Mouse (Mus musculus): Measurements from ENCODE around the gene Gm45711.

Gene Gm45711

DNA sequence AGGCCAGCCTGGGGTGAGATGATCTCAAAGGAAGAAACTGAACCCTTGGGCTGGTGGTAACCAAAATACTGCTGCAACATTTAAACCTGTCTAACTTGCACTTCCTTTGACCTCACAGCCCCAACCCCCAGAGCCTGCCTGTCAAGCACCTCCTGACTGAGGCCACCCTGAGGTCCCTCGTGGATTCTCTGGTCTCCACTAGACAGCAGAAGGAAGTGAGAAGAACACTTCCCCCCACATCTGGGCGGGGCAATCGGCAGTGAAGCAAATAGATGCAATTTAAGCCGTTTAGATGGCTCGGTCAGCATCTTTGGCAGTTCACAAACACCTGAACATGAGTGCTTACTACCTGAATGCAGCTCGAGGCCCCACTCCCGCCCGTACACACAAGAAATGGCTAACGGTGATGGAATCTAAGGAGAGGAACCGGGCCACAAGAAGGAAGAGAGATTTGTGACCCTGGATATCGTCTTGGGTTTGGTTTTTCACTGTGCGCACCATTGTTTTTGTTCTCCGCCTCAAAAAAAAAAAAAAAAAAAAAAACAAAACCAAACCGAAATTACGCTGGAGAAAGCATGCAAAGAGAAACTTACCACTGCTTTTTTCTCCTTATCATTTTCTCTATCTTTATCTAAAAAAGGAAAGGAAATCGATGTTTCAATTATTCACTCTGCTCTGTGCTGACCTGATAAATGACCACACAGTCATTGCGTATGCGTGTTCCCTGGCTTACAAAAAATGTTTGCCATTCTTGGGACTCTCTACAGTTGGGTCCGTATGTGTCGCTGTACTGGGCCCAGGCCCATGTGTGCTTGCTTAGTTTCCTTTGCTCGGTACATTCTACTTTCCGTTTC lies 62.6 kb downstream of the Gm45711 start:
- in situ Hi-C loops (cut with MboI, MseI): loop anchor here (10.0 kb wide), 1 partner anchor 198 kb away; the partner anchor contains the start of gene Dync1li2

DNA sequence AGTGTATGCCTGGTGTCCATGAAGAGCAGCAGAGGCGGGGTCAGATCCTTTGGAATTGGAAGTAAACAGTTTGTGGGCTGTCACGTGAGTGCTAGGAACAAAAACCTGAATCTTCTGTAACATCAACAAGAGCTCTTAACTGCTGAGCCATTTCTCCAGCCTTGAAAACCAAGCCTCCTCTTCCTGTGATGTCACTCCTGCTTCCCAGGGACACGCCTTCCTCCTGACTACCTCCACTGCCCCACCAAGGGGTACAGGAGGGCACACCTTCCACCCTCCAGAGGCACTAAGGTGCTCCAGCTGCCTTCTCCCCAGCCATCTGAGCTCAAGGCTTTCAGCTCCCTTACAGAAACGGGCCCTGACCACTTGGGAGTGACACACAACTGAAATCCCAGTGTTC lies 63.3 kb downstream of the Gm45711 start:
- in situ Hi-C loops (cut with MboI, MseI): loop anchor here (10.0 kb wide), 1 partner anchor 198 kb away; the partner anchor contains the start of gene Dync1li2

DNA sequence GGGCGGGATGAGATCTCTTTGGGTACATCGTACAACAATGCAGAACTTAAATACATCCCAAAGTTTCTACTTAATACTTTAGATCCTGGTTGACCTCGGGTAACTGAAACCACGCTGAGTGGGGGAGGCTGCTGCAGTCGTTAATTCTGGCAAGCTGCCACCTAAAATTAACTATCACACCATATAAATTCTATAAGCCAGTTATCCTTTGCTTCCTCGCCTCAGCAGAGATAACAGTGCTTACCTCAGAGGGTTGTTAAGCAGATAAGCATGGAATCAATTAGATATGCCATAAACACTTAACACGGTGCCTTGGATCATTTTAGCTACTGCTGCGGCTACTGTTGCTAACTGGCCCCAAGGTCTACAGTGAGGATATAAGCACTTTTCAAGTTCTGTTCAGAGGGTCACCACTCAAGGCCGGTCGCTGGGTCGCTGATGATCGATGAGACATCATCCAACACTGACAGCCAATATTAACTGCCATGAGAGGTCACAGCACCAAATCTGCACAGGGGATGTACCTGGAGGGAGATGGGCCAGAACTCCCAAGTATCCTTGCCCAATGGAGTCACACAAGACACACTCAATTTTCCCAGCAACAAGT lies 67.7 kb downstream of the Gm45711 start:
- in situ Hi-C loops (cut with MboI, MseI): loop anchor here (10.0 kb wide), 1 partner anchor 203 kb away; the partner anchor contains the start of gene Dync1li2

DNA sequence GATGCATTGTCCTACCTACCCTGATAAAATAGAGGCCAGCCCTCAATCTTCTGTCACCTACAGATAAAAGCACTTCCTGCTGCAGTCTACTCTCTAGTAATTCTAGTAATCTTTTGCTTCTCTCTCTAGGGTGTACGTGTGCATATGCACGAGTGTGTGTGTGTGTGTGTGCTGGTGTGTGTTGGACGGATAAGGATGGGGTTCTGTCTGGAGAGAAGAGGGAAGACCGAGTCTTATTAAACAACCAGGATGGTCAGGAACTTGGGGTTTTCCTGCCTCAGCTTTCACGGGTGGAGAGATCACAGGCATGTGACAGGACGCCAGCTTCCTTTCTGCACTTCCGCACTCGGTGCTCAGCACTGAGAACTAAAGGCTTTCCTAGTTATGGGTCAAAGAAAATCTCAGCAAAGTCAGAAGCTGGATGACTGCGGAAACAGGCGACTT lies 70.4 kb downstream of the Gm45711 start:
- in situ Hi-C loops (cut with MboI, MseI): no loop called here

DNA sequence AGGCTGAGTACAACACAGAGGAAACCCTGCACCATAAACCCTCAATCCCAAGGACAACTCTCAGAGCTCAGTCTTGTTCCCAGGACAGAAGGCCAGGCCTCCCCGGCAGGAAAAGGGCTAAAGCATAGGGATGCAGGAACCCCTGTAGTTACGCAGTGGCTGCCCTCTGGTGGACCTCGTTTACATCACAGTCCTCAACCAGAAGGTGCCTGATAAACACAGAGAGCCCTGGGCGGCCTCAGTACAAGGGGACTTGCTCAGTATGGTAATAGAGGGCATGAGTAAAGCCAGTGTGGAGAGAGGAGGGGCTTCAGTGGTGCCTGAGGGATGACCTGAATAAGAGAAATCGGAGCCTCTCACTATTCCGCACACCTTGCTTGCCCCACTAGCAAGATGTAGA lies 75.3 kb downstream of the Gm45711 start:
- in situ Hi-C loops (cut with MboI, MseI): no loop called here

DNA sequence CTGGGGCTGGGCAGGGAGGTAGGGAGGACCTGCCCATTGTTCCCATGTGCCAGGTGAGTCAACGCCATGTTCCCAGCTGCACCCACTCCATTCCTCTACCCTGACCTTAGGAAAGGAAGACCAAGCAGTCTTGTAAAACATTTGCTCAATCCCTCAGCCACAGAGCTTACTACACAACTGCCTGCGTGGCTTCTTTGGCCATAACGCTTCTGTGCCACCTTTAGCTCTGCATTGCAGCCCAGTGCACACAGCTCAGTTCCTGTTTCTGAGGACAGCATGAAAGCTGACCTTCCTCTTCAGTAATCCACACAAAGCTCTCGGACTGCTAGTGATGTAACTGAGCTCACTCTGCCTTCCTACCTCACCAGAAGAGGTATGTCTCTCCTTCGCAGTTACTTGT lies 77.0 kb downstream of the Gm45711 start:
- in situ Hi-C loops (cut with MboI, MseI): no loop called here

DNA sequence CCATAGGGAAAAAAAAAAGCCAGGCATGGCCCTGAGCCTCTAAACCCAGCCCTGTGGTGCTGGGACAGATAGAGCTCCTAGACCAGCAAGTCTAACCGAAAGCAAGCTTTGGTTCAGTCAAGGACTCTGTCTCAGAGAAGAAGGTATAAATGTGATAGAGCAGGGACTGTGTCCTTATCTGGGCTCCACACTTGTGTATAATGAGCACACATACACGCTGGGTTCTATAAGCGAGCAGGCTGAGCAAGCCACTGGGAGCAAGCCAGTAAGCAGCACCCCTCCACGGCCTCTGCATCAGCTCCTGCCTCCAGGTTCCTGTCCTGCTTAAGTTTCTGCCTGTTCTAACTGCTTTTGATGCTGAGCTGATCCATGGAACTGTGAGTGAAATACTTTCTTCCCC lies 77.8 kb downstream of the Gm45711 start:
- in situ Hi-C loops (cut with MboI, MseI): no loop called here

All from regulatory T cell (primary cell).